Mouse (Mus musculus) adrenal gland, adult 2 months (tissue): ENCODE data around the gene Htra3. TPM values are rescaled to one million over a fixed set of nuclear protein-coding genes. Genes with fewer than 3 reads are reported as not detected.
A peak's percentile ranks its signal among the peaks of the same experiment; 100 is the strongest.

Experiments
- DNase-seq: peaks from one replicate; pipeline ENCODE4 v3.0.0; 2021
- long read RNA-seq: library from polyadenylated mRNA; stranded (forward); transcript quantifications from one replicate; pipeline ENCODE4 v2.0.0, GENCODE M21; 2021
- polyA plus RNA-seq: library from polyadenylated mRNA; depleted of rRNA; stranded (reverse); fragments of >200 nt; gene quantifications from 2 replicates; pipeline ENCODE4 v1.2.3, GENCODE M21; 2012; rRNA removed
- total RNA-seq, 2 experiments: library from RNA; stranded (reverse); gene quantifications; 2 replicates each; pipeline ENCODE4 v1.2.3; 2021

Gene Htra3
- total RNA-seq (10 to 100 TPM; 23.8 to 58.0 TPM), polyA plus RNA-seq (162 and 311 TPM in 2 replicates)
- long read RNA-seq, transcript Htra3-202 (7 exons, 1,901 nt), result minor isoform, 6 of 68 reads
- long read RNA-seq, transcript Htra3-201 (9 exons, 2,750 nt), result major isoform, 54 of 68 reads
- long read RNA-seq, partial matches to known transcripts, result 3 of 68 reads
- long read RNA-seq, other reads (novel, unspliced or antisense), result 5 of 68 reads

- DNase-seq, result peak; percentile 68
Observed at GRCm38 (mm10) chr5:35679256-35680155, at the start of gene Htra3. TSS of gene Htra3 (minus strand) at chr5:35679782.

GRCm38 (mm10) chr5:35728957-35729460 is 49.4 kb upstream of the Htra3 start:
- DNase-seq, result peak; percentile 79

GRCm38 (mm10) chr5:35728344-35728956 is 48.9 kb upstream of the Htra3 start:
- DNase-seq, result peak; percentile 56

- no peak for DNase-seq
Observed at GRCm38 (mm10) chr5:35727447-35727846, 47.9 kb upstream of the Htra3 start.

GRCm38 (mm10) chr5:35725840-35726239 is 46.3 kb upstream of the Htra3 start:
- DNase-seq, result no peak

- no peak for DNase-seq
Observed at GRCm38 (mm10) chr5:35723900-35724299, 44.3 kb upstream of the Htra3 start.

GRCm38 (mm10) chr5:35722654-35723053 is 43.1 kb upstream of the Htra3 start:
- DNase-seq, result no peak

GRCm38 (mm10) chr5:35721933-35722332 is 42.4 kb upstream of the Htra3 start:
- DNase-seq, result no peak

GRCm38 (mm10) chr5:35719880-35720279 is 40.3 kb upstream of the Htra3 start:
- peak; percentile 69 for DNase-seq

- DNase-seq, result no peak
Observed at GRCm38 (mm10) chr5:35719343-35719742, 39.8 kb upstream of the Htra3 start.

- no peak for DNase-seq
Observed at GRCm38 (mm10) chr5:35718817-35719216, 39.2 kb upstream of the Htra3 start.

GRCm38 (mm10) chr5:35717946-35718345 is 38.4 kb upstream of the Htra3 start:
- DNase-seq, result peak; percentile 69

GRCm38 (mm10) chr5:35717455-35717854 is 37.9 kb upstream of the Htra3 start:
- peak; percentile 65 for DNase-seq

GRCm38 (mm10) chr5:35713649-35714354 is 34.2 kb upstream of the Htra3 start:
- peak; percentile 85 for DNase-seq

GRCm38 (mm10) chr5:35712517-35712916 is 32.9 kb upstream of the Htra3 start:
- no peak for DNase-seq

- DNase-seq, result no peak
Observed at GRCm38 (mm10) chr5:35710931-35711330, 31.3 kb upstream of the Htra3 start.

GRCm38 (mm10) chr5:35710481-35710880 is 30.9 kb upstream of the Htra3 start:
- DNase-seq, result peak; percentile 86

- DNase-seq, result no peak
Observed at GRCm38 (mm10) chr5:35705411-35705810, 25.8 kb upstream of the Htra3 start.

GRCm38 (mm10) chr5:35703814-35704213 is 24.2 kb upstream of the Htra3 start:
- no peak for DNase-seq

GRCm38 (mm10) chr5:35703183-35703582 is 23.6 kb upstream of the Htra3 start:
- DNase-seq, result no peak

GRCm38 (mm10) chr5:35702582-35703140 is 23.1 kb upstream of the Htra3 start:
- DNase-seq, result no peak

- DNase-seq, result peak; percentile 79
Observed at GRCm38 (mm10) chr5:35701042-35701441, 21.5 kb upstream of the Htra3 start.
